ENCODE assay signal across 10 mouse cellular contexts in the genomic region with DNA sequence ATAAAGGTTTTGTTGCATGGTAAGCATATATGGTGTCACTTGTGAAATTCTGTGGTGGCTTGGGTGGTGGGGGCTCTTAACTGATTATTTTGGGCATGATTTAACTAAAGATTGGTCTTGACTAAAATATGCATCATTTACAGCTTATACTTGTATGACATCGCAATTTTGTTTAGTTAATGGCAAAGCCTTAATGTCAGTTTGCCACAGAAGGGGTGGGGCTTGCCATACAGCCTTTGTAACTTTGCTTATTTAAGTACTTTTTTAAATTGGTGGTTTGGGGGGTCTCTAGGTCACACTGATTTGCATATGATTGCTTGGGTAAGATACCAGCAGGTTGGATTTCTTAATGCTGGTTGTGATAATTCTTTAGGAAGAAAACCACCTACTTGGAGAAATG. TPM values are rescaled to one million over a fixed set of nuclear protein-coding genes. Genes with fewer than 3 reads are reported as not detected.
DNase-seq lines count a peak whose midpoint lies in the region; ATAC-seq and TF ChIP-seq lines count a peak whose summit lies in the region.
"Had no signal": no experiment of that assay in that cellular context is flagged by ENCODE, and none has a peak within 500 bp of the region (broad histone marks: within the 10 kb centered on the region; RNA-seq: fewer than 3 reads in every experiment).

No protein-coding gene starts in this region.

- peak overlapping the region; percentile 98 for H3K4me2 ChIP-seq in hindbrain, embryonic 12.5 days (replicated peaks)
- H3K4me2 ChIP-seq in midbrain, embryonic 12.5 days (replicated peaks): peak overlapping the region; percentile 96

- H3K36me3 ChIP-seq in kidney, adult 2 months (ENCODE audit: control insufficient read depth, insufficient read depth, low read length): peaks cover 12% of the 10 kb centered on the region
- H3K36me3 ChIP-seq in hindbrain, embryonic 12.5 days: peaks cover 20% of the 10 kb centered on the region; the same call in 1 of the 2 replicates
- peaks cover 29% of the 10 kb centered on the region for H3K36me3 ChIP-seq in midbrain, embryonic 12.5 days

- 2% methylated on average over 1 of the region's 1 CpGs for WGBS in kidney, adult 2 months
- WGBS in hindbrain, embryonic 12.5 days: 38% methylated on average over 1 of the region's 1 CpGs
- WGBS in midbrain, embryonic 12.5 days: 42% methylated on average over 1 of the region's 1 CpGs

- H3K9ac ChIP-seq in hindbrain, embryonic 12.5 days: peak overlapping the region; percentile 47
- H3K9ac ChIP-seq in midbrain, embryonic 12.5 days (replicated peaks): peak overlapping the region; percentile 56; the same call in 1 of the 2 replicates

- H3K4me3 ChIP-seq in kidney, adult 2 months (ENCODE audit: insufficient read depth, low read depth, low read length): peak overlapping the region; percentile 40; the same call in 1 of the 2 replicates
- peak overlapping the region; percentile 47 for H3K4me3 ChIP-seq in hindbrain, embryonic 12.5 days
- H3K4me3 ChIP-seq in midbrain, embryonic 12.5 days: peak overlapping the region; percentile 57

- H3K4me1 ChIP-seq in kidney, adult 2 months (ENCODE audit: control insufficient read depth, insufficient read depth, low read length): peaks cover 22% of the 10 kb centered on the region
- H3K4me1 ChIP-seq in hindbrain, embryonic 12.5 days: peaks cover 31% of the 10 kb centered on the region
- H3K4me1 ChIP-seq in midbrain, embryonic 12.5 days: peaks cover 32% of the 10 kb centered on the region

- no peak for DNase-seq in kidney, adult 2 months
- no peak for DNase-seq in kidney, adult 18-20 months
- DNase-seq in ZHBTc4 (ENCODE audit: low read depth, low spot score): peak; percentile 36
- no peak for DNase-seq in urinary bladder, postnatal 25 days (ENCODE audit: low spot score)
- no peak for DNase-seq in cerebellum, adult 11 months
- DNase-seq in thymus, adult 18-20 months: no peak
- DNase-seq: kidney, postnatal 10 days; thymus, postnatal 36 days had no signal

- TF ChIP-seq POLR2A in kidney, adult 2 months (IDR thresholded peaks at IDR 0.05; ENCODE audit: low read depth, low read length): no peak

- H3K27me3 ChIP-seq in kidney, adult 2 months (replicated peaks; ENCODE audit: control insufficient read depth, insufficient read depth, low read length): no peaks in the 10 kb centered on the region
- H3K27me3 ChIP-seq in hindbrain, embryonic 12.5 days: no peaks in the 10 kb centered on the region
- H3K27me3 ChIP-seq in midbrain, embryonic 12.5 days: no peaks in the 10 kb centered on the region

- ATAC-seq in hindbrain, embryonic 12.5 days (ENCODE audit: low FRiP score): no peak
- ATAC-seq in midbrain, embryonic 12.5 days (ENCODE audit: low FRiP score, low read depth): no peak

- H3K27ac ChIP-seq in kidney, adult 2 months (ENCODE audit: insufficient read depth, low read depth, low read length): no peak overlapping the region
- no peak overlapping the region for H3K27ac ChIP-seq in hindbrain, embryonic 12.5 days
- H3K27ac ChIP-seq in midbrain, embryonic 12.5 days (replicated peaks): no peak overlapping the region

- no peak for TF ChIP-seq CTCF in kidney, adult 2 months (conservative IDR thresholded peaks at IDR 0.05; ENCODE audit: insufficient read depth, insufficient read length, low read depth, low read length)

- no peaks in the 10 kb centered on the region for H3K9me3 ChIP-seq in hindbrain, embryonic 12.5 days (replicated peaks)
- H3K9me3 ChIP-seq in midbrain, embryonic 12.5 days: no peaks in the 10 kb centered on the region

RNA-seq across cellular contexts. Expression of a gene that starts 2.2 kb away (rescaled TPM):
- 1,891 and 2,089 TPM in 2 replicates for polyA plus RNA-seq in kidney, adult 2 months (2012; rRNA removed)
- polyA plus RNA-seq in hindbrain, embryonic 12.5 days (2016; fragmentation: Nextera tagmentation; extraction: Ambion mirVana): 3,674 and 3,736 TPM in 2 replicates
- 3,778 and 3,810 TPM in 2 replicates for polyA plus RNA-seq in midbrain, embryonic 12.5 days (2016; fragmentation: Nextera tagmentation; extraction: Ambion mirVana)

RNA-seq across cellular contexts. Expression of a gene that starts 14.1 kb away (rescaled TPM):
- 34.4 and 41.7 TPM in 2 replicates for polyA plus RNA-seq in kidney, adult 2 months (2012; rRNA removed)
- 47.2 and 51.6 TPM in 2 replicates for polyA plus RNA-seq in hindbrain, embryonic 12.5 days (2016; fragmentation: Nextera tagmentation; extraction: Ambion mirVana)
- 73.6 and 86.9 TPM in 2 replicates for polyA plus RNA-seq in midbrain, embryonic 12.5 days (2016; fragmentation: Nextera tagmentation; extraction: Ambion mirVana)

RNA-seq across cellular contexts. Expression of a gene that starts 21.1 kb away (rescaled TPM):
- 2.6 and 4.1 TPM in 2 replicates for polyA plus RNA-seq in kidney, adult 2 months (2012; rRNA removed)
- polyA plus RNA-seq in hindbrain, embryonic 12.5 days (2016; fragmentation: Nextera tagmentation; extraction: Ambion mirVana): 10.8 and 14.3 TPM in 2 replicates
- 10.9 and 12.7 TPM in 2 replicates for polyA plus RNA-seq in midbrain, embryonic 12.5 days (2016; fragmentation: Nextera tagmentation; extraction: Ambion mirVana)
